Mouse (Mus musculus) gastrocnemius, adult 8-10 months (tissue): ENCODE measurements around the gene 2610318N02Rik. TPM values are rescaled to one million over a fixed set of nuclear protein-coding genes. Genes with fewer than 3 reads are reported as not detected.

Experiments
- microRNA-seq: library from miRNA; unstranded; fragments of <30 nt; microRNA quantifications from one replicate; pipeline ENCODE4 v1.2.0, GENCODE M21; 2022
- total RNA-seq, 4 experiments: library from RNA; stranded (reverse); gene quantifications; 2 replicates each; pipeline ENCODE4 v1.2.4; 2022

The 2610318N02Rik gene
- total RNA-seq, 4 experiments from 2014 or later = not detected

Small RNA genes lying within 50 kb of the gene (microRNA-seq; reads per million reads assigned to microRNA genes)
- gene Mir130b (12.5 reads per million, percentile 8 among the genes with 10 or more reads in this experiment), gene Mir301b (not detected)

Other genes with a start within 250 kb of the 2610318N02Rik start
- 10 to 100 TPM; 10.6 to 15.8 (median 12.7) TPM for gene Ppm1f, start 228.7 kb downstream of the 2610318N02Rik start, total RNA-seq
- 100 to 1,000 TPM in 1 of 4 experiments, 10 to 100 TPM in 3; 85.8 to 100 (median 93.0) TPM for gene Mapk1, start 141.8 kb downstream of the 2610318N02Rik start, total RNA-seq
- gene Ypel1, start 55.5 kb downstream of the 2610318N02Rik start, total RNA-seq = 1 to 10 TPM in 2 of 4 experiments, under 1 TPM in 2; 0.46 to 1.7 (median 0.99) TPM
- gene Ppil2, start 13.9 kb downstream of the 2610318N02Rik start, total RNA-seq = 10 to 100 TPM; 23.1 to 27.9 (median 25.0) TPM
- gene Sdf2l1, start 7.2 kb upstream of the 2610318N02Rik start, total RNA-seq = 1 to 10 TPM; 2.9 to 5.3 (median 3.7) TPM
- under 1 TPM in 1 of 4 experiments, not detected in 3; 0.22 TPM for gene Ydjc, start 19.5 kb upstream of the 2610318N02Rik start, total RNA-seq
- gene Ccdc116, start 22.1 kb upstream of the 2610318N02Rik start, total RNA-seq = under 1 TPM in 1 of 4 experiments, not detected in 3; 0.10 TPM
- gene Ube2l3, start 77.5 kb upstream of the 2610318N02Rik start, total RNA-seq = 100 to 1,000 TPM; 119 to 134 (median 127) TPM
- under 1 TPM in 2 of 4 experiments, not detected in 2; 0.05 TPM for gene Rimbp3, start 83.4 kb upstream of the 2610318N02Rik start, total RNA-seq
- gene Hic2, start 108.4 kb upstream of the 2610318N02Rik start, total RNA-seq = 1 to 10 TPM; 1.1 to 1.5 (median 1.4) TPM
- gene Tmem191c, start 150.9 kb upstream of the 2610318N02Rik start, total RNA-seq = under 1 TPM in 3 of 4 experiments, not detected in 1; 0.58 to 0.91 (median 0.74) TPM
- not detected for gene Serpind1, start 206.2 kb upstream of the 2610318N02Rik start, total RNA-seq